Mouse (Mus musculus): ENCODE data around the gene Kxd1.

Gene Kxd1

DNA sequence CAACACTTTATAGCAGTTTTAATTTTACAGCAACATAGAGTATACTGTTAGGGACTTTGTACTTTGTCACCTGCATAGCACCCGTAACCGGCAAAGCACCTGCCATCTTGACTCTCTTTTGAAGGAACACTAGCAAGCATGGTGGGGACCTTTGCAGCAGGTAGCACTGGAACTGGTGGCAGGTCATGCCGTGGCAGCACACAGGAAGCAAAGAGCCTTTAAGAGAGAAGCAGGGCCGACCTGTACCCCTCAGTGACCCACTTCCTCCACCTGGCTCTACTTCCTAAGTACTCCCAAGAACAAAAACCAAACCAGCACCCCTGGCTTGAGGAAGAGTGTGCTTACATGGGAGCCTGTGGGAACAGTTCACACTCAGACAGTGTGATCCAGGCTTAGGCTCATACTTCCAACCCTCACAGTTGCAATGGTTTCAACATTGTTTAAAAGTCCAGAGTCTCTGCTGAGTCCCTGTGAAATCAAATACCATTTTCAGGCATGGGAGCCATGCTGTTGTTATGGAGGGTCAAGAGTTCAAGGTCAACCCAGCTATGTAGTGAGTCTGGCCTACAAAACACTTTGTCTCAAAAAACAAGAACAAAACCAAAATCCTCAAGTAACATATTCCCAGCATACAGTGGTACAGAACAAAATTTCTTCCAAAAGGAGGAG is 27.5 kb upstream of the Kxd1 start:
- H3K9me3 ChIP-seq (ENCODE audit: low read length) = no peaks in the 10 kb centered on the region
- peaks cover 57% of the 10 kb centered on the region for H3K4me1 ChIP-seq (replicated peaks; ENCODE audit: low read depth, low read length)
- no peak overlapping the region for H3K4me3 ChIP-seq (replicated peaks; ENCODE audit: low read length)
- peaks cover 61% of the 10 kb centered on the region for H3K36me3 ChIP-seq (ENCODE audit: insufficient read depth, low read length)
- H3K27me3 ChIP-seq (ENCODE audit: insufficient read depth, low read length) = no peaks in the 10 kb centered on the region
- TF ChIP-seq POU5F1 (IDR thresholded peaks at IDR 0.05; ENCODE audit: borderline replicate concordance, low read length) (no peak), CTCF (conservative IDR thresholded peaks at IDR 0.05; ENCODE audit: low read length) (no peak), NANOG (IDR thresholded peaks at IDR 0.05; ENCODE audit: borderline replicate concordance, low read length) (no peak)

DNA sequence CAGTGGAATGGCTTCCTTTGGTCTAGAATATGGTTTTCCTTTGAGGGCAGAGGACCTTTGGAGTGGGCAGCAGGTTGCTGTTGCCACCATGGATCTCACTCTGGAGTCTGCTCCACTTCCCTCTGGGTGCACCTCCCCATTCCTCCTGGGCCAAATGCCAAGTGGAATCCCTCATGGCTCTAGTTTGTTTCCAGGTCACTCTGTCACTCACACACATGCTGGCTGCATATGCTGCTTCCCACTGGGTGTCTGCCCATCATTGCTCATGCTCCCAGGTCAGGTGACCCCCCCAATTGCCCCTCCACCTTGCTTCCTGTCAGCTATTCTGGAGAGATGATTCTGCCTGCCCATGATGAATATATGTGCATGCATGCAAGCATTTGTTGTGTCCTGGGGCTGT is 26.0 kb upstream of the Kxd1 start:
- no peaks in the 10 kb centered on the region for H3K27me3 ChIP-seq (ENCODE audit: insufficient read depth, low read length)
- no peaks in the 10 kb centered on the region for H3K9me3 ChIP-seq (ENCODE audit: low read length)
- peaks cover 53% of the 10 kb centered on the region for H3K36me3 ChIP-seq (ENCODE audit: insufficient read depth, low read length)
- H3K4me3 ChIP-seq (replicated peaks; ENCODE audit: low read length) = no peak overlapping the region
- peaks cover 48% of the 10 kb centered on the region for H3K4me1 ChIP-seq (replicated peaks; ENCODE audit: low read depth, low read length)
- TF ChIP-seq POU5F1 (IDR thresholded peaks at IDR 0.05; ENCODE audit: borderline replicate concordance, low read length) = no peak
- no peak for TF ChIP-seq NANOG (IDR thresholded peaks at IDR 0.05; ENCODE audit: borderline replicate concordance, low read length)
- no peak for TF ChIP-seq CTCF (conservative IDR thresholded peaks at IDR 0.05; ENCODE audit: low read length)

DNA sequence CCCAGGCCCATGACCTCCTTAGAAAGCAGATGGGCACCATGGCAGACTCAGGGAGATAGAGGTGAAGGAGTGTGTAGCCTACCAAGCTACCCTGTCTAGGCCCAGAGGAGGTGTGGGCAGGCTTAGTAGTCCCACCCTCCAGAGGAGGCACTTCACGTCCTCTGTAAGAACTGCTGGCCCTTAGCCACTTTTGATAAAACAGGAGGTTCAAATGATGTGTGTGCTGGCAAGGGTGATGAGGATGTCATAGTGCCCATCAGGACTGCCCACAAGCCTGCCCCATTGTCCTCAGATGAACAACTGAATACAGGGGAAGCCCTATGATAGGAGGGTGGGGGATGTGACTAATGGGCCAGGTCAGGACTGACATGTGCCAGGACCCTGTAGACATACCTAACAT is 25.1 kb upstream of the Kxd1 start:
- Histone ChIP-seq H3K4me1 (replicated peaks; ENCODE audit: low read depth, low read length) (peaks cover 48% of the 10 kb centered on the region), H3K36me3 (ENCODE audit: insufficient read depth, low read length) (peaks cover 53% of the 10 kb centered on the region), H3K9me3 (ENCODE audit: low read length) (no peaks in the 10 kb centered on the region), H3K4me3 (replicated peaks; ENCODE audit: low read length) (no peak overlapping the region), H3K27me3 (ENCODE audit: insufficient read depth, low read length) (no peaks in the 10 kb centered on the region)
- TF ChIP-seq NANOG (IDR thresholded peaks at IDR 0.05; ENCODE audit: borderline replicate concordance, low read length) (no peak), POU5F1 (IDR thresholded peaks at IDR 0.05; ENCODE audit: borderline replicate concordance, low read length) (no peak), CTCF (conservative IDR thresholded peaks at IDR 0.05; ENCODE audit: low read length) (no peak)

DNA sequence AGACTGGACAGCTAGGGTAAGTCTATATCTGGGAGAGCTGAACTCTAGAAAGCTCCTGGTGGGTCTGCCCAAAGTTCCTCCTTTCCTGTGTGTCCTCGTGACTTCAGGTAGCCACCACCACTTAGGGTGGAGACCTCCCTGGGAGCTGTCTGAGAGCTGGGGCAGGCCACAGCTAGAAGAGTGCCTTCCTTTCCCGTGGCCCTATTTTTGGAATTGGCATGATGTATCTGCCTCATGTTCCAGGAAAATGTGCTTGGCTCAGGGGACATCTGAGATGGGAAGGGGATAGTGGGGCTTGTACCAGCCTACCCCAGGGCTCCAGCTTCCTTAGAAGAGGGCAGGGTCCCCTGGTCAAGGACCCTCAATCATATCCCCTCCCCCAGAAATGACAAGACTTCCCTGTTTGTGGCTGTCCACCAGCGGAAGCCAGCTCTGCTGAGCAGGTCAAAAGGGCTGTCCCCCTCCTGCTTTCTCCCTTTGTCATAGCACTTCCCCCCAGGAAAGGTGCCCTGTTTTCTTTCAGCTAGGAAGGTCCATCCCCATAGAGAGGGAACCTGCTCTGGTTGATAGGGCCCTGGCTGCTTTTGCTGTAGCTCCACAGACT is 23.9 kb upstream of the Kxd1 start:
- H3K9me3 ChIP-seq (ENCODE audit: low read length) = no peaks in the 10 kb centered on the region
- H3K4me1 ChIP-seq (replicated peaks; ENCODE audit: low read depth, low read length) = peaks cover 48% of the 10 kb centered on the region
- H3K4me3 ChIP-seq (replicated peaks; ENCODE audit: low read length) = no peak overlapping the region
- TF ChIP-seq POU5F1 (IDR thresholded peaks at IDR 0.05; ENCODE audit: borderline replicate concordance, low read length) (no peak), NANOG (IDR thresholded peaks at IDR 0.05; ENCODE audit: borderline replicate concordance, low read length) (no peak), CTCF (conservative IDR thresholded peaks at IDR 0.05; ENCODE audit: low read length) (no peak)
- H3K27me3 ChIP-seq (ENCODE audit: insufficient read depth, low read length) = no peaks in the 10 kb centered on the region
- peaks cover 44% of the 10 kb centered on the region for H3K36me3 ChIP-seq (ENCODE audit: insufficient read depth, low read length)

DNA sequence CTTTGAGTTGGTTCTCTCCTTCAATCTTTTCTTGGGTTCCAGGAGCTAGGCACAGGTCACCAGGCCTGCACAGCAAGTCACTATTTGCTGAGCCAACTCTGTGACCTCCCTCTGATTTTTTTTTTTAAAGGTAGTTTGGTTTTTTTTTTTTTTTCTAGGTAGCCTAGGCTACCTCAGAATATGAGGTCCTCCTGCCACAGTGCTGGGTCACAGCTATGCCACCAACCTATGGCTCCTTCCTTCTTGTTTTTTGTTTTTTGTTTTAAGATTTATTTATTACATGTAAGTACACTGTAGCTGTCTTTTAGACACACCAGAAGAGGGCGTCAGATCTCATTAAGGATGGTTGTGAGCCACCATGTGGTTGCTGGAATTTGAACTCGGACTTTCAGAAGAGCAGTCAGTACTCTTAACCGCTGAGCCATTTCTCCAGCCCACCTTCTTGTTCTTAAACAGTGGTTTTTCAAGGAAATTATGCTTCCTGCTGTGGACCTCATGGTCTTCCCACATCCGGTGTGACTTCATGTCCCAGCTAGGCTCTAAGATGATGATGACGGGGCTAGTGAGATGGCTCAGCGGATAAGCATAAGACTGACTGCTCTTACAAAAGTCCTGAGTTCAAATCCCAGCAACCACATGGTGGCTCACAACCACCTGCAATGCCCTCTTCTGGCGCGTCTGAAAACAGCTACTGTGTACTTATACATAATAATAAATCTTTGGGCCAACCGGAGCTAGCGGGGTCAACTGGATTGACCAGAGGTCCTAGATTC is 21.8 kb upstream of the Kxd1 start:
- peaks cover 44% of the 10 kb centered on the region for H3K4me1 ChIP-seq (replicated peaks; ENCODE audit: low read depth, low read length)
- TF ChIP-seq CTCF (conservative IDR thresholded peaks at IDR 0.05; ENCODE audit: low read length) (no peak), NANOG (IDR thresholded peaks at IDR 0.05; ENCODE audit: borderline replicate concordance, low read length) (no peak), POU5F1 (IDR thresholded peaks at IDR 0.05; ENCODE audit: borderline replicate concordance, low read length) (no peak)
- no peak overlapping the region for H3K4me3 ChIP-seq (replicated peaks; ENCODE audit: low read length)
- H3K9me3 ChIP-seq (ENCODE audit: low read length) = no peaks in the 10 kb centered on the region
- H3K27me3 ChIP-seq (ENCODE audit: insufficient read depth, low read length) = no peaks in the 10 kb centered on the region
- peaks cover 49% of the 10 kb centered on the region for H3K36me3 ChIP-seq (ENCODE audit: insufficient read depth, low read length)

DNA sequence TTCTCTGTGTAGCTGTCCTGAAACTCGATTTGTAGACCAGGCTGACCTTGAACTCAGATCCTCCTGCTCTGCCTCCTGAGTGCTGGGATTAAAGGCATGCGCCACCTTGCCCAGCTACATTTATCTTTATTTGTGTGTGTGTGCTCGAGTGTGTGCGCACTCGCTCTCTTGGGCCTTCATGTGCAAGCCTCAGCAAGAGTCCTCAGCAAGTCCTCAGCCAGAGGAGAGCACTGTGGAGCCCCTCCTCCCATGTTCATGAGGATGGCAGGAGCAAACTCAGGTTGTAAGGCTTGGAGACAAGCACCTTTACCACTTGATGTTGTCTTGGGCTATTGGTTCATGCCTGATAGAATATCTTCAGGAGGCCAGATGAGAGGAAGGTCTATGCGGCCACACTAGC is 20.0 kb upstream of the Kxd1 start:
- H3K4me1 ChIP-seq (replicated peaks; ENCODE audit: low read depth, low read length) = peaks cover 47% of the 10 kb centered on the region
- no peak for TF ChIP-seq NANOG (IDR thresholded peaks at IDR 0.05; ENCODE audit: borderline replicate concordance, low read length)
- no peak for TF ChIP-seq CTCF (conservative IDR thresholded peaks at IDR 0.05; ENCODE audit: low read length)
- no peak for TF ChIP-seq POU5F1 (IDR thresholded peaks at IDR 0.05; ENCODE audit: borderline replicate concordance, low read length)
- no peaks in the 10 kb centered on the region for H3K9me3 ChIP-seq (ENCODE audit: low read length)

DNA sequence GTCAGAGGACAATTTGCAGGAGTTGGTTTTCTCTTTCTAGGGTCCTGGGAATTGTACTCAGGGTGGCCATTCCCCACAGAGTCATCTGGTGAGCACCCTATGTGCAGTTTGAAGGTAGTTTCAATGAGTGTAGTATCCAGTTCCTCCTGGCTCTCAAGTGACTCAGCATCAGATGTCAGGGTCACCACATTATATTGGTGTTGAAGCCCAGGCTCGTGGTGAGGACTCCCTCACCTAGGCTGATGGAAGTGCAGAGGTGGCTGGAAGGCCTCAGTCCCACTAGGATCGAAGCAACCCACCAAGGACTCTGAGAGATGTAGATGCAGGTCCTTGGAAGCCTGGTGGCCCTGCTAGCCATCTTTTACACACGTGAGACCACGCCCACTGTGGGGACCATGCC is 18.7 kb upstream of the Kxd1 start:
- no peak for TF ChIP-seq POU5F1 (IDR thresholded peaks at IDR 0.05; ENCODE audit: borderline replicate concordance, low read length)
- TF ChIP-seq NANOG (IDR thresholded peaks at IDR 0.05; ENCODE audit: borderline replicate concordance, low read length) = no peak
- no peak for TF ChIP-seq CTCF (conservative IDR thresholded peaks at IDR 0.05; ENCODE audit: low read length)
- no peak overlapping the region for H3K4me3 ChIP-seq (replicated peaks; ENCODE audit: low read length)
- H3K36me3 ChIP-seq (ENCODE audit: insufficient read depth, low read length) = peaks cover 60% of the 10 kb centered on the region
- H3K4me1 ChIP-seq (replicated peaks; ENCODE audit: low read depth, low read length) = peaks cover 59% of the 10 kb centered on the region
- no peaks in the 10 kb centered on the region for H3K27me3 ChIP-seq (ENCODE audit: insufficient read depth, low read length)
- no peaks in the 10 kb centered on the region for H3K9me3 ChIP-seq (ENCODE audit: low read length)

More for the DNA sequence above, 20.0 kb upstream of the Kxd1 start:
- Histone ChIP-seq H3K27me3 (ENCODE audit: insufficient read depth, low read length) (no peaks in the 10 kb centered on the region), H3K4me3 (replicated peaks; ENCODE audit: low read length) (no peak overlapping the region), H3K36me3 (ENCODE audit: insufficient read depth, low read length) (peaks cover 54% of the 10 kb centered on the region)

DNA sequence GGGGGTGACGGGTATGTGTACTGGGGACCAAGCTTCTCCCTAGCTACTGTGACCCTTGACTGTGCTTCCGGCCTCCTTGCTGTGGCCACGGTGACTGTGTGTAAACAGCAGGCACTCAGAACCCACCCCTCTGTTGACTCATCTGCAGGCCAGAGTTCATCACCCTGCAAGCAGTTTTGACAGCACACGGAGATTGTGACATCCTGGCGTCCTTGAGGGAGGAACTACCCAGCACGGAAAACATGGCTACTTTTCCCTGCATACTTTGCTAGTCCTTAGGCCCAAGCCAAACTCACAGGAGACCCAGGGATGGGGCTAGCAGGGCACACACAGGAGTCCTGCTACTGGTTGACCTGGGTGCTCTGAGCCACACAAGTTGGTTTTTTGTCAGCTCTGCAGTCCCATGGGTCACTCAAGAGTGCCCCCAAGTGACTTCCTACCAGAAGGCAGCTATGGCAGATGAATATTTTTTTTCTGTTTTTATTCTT is 16.5 kb upstream of the Kxd1 start:
- H3K27me3 ChIP-seq (ENCODE audit: insufficient read depth, low read length) = no peaks in the 10 kb centered on the region
- TF ChIP-seq CTCF (conservative IDR thresholded peaks at IDR 0.05; ENCODE audit: low read length) = peak; percentile 36
- TF ChIP-seq POU5F1 (IDR thresholded peaks at IDR 0.05; ENCODE audit: borderline replicate concordance, low read length) = no peak
- no peak overlapping the region for H3K4me3 ChIP-seq (replicated peaks; ENCODE audit: low read length)
- peaks cover 60% of the 10 kb centered on the region for H3K36me3 ChIP-seq (ENCODE audit: insufficient read depth, low read length)
- peaks cover 74% of the 10 kb centered on the region for H3K4me1 ChIP-seq (replicated peaks; ENCODE audit: low read depth, low read length)
- H3K9me3 ChIP-seq (ENCODE audit: low read length) = no peaks in the 10 kb centered on the region
